Mouse (Mus musculus): ENCODE results near the gene Trabd2b. TPM values are rescaled to one million over a fixed set of nuclear protein-coding genes. Genes with fewer than 3 reads are reported as not detected.

Gene Trabd2b
- polyA plus RNA-seq, 1 experiment from 2014 or later, result 1.5 TPM

GRCm38 (mm10) chr4:114578153-114578950 lies 171.8 kb downstream of the Trabd2b start:
- peak; percentile 47 for DNase-seq (ENCODE audit: low spot score)
- Histone ChIP-seq H3K4me1 (replicated peaks) (peaks cover 25% of the 10 kb centered on the region), H3K4me3 (no peak overlapping the region), H3K27ac (peak overlapping the region; percentile 64), H3K9me3 (no peaks in the 10 kb centered on the region), H3K36me3 (no peaks in the 10 kb centered on the region), H3K27me3 (ENCODE audit: insufficient read depth, poor library complexity, severe bottlenecking) (no peaks in the 10 kb centered on the region)
- WGBS, result 47% methylated on average over 12 of the region's 12 CpGs

- WGBS, result 91% methylated on average over 2 of the region's 2 CpGs
- no peak for DNase-seq (ENCODE audit: low spot score)
- no peaks in the 10 kb centered on the region for H3K9me3 ChIP-seq
- no peak overlapping the region for H3K27ac ChIP-seq
- no peak overlapping the region for H3K4me3 ChIP-seq
- H3K36me3 ChIP-seq, result no peaks in the 10 kb centered on the region
- H3K4me1 ChIP-seq (replicated peaks), result peaks cover 9% of the 10 kb centered on the region
- no peaks in the 10 kb centered on the region for H3K27me3 ChIP-seq (ENCODE audit: insufficient read depth, poor library complexity, severe bottlenecking)
Observed at GRCm38 (mm10) chr4:114583546-114584144, 177.1 kb downstream of the Trabd2b start.

GRCm38 (mm10) chr4:114584686-114585085 lies 178.2 kb downstream of the Trabd2b start:
- WGBS, result 86% methylated on average over 1 of the region's 1 CpGs
- DNase-seq (ENCODE audit: low spot score), result no peak

DNA sequence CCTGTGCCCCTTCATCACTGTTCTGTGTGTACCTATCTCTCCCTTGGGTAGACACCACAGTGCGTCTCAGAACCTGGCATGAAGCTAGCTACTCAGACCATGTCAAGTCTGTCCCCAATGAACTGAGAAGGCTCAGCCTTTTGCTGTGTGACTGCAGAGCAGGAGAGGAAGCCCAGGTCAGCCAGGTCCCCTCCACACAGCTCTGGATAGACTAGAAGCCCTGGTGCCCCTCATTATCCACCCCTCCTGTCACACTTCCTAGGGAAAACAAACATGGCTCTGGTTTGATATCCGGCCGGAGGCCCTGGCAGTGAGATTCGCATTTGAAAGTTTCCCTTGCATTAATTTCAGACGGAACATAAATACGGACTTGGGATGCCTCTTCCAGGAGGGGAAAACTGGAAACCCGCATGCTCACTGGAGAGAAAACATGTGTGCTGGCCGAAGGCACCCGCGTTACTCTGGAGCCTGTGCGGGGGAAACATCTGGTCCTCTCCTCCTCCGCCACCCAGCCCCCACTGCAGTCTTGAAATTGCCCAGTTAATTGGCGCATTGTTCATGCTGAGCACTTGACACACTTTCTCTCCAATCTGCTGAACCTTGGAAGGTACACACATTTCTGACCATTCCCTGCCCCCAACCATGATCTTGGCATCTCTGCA lies 187.2 kb downstream of the Trabd2b start:
- H3K36me3 ChIP-seq, result no peaks in the 10 kb centered on the region
- DNase-seq (ENCODE audit: low spot score), result peak; percentile 31
- WGBS, result 71% methylated on average over 13 of the region's 13 CpGs
- H3K4me1 ChIP-seq (replicated peaks), result peaks cover 33% of the 10 kb centered on the region
- no peak overlapping the region for H3K4me3 ChIP-seq
- H3K27me3 ChIP-seq (ENCODE audit: insufficient read depth, poor library complexity, severe bottlenecking), result no peaks in the 10 kb centered on the region
- H3K27ac ChIP-seq, result peak overlapping the region; percentile 31; the same call in 1 of the 2 replicates
- H3K9me3 ChIP-seq, result no peaks in the 10 kb centered on the region

More at GRCm38 (mm10) chr4:114584686-114585085, 178.2 kb downstream of the Trabd2b start:
- Histone ChIP-seq H3K4me3 (no peak overlapping the region), H3K4me1 (replicated peaks) (no peaks in the 10 kb centered on the region), H3K9me3 (no peaks in the 10 kb centered on the region), H3K27ac (no peak overlapping the region), H3K36me3 (no peaks in the 10 kb centered on the region), H3K27me3 (ENCODE audit: insufficient read depth, poor library complexity, severe bottlenecking) (no peaks in the 10 kb centered on the region)

- H3K9me3 ChIP-seq, result no peaks in the 10 kb centered on the region
- WGBS, result 35% methylated on average over 2 of the region's 2 CpGs
Observed at GRCm38 (mm10) chr4:114595188-114595701, 188.7 kb downstream of the Trabd2b start.

DNA sequence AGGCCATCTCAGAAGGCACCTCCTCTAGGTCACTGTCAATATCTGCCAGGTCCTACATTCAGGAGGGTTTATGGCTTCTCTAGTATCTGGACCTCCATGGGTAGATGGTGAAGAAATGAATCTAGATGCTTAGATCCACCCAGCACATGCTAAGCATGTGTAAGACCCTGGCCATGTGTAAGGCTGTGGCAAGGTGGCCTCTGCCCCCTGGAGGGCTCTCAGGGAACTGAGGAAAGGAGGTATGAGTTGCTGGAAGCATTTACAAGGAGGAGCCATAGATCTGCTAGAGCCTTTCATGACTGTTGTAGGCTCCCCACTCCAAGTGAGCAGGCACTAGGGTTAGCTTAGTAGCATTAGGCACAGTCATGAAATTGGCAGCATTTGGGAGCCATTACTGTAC lies 192.6 kb downstream of the Trabd2b start:
- Histone ChIP-seq H3K4me3 (no peak overlapping the region), H3K27me3 (ENCODE audit: insufficient read depth, poor library complexity, severe bottlenecking) (no peaks in the 10 kb centered on the region; the same call in 1 of the 2 replicates), H3K36me3 (no peaks in the 10 kb centered on the region), H3K4me1 (replicated peaks) (peaks cover 39% of the 10 kb centered on the region), H3K27ac (no peak overlapping the region), H3K9me3 (no peaks in the 10 kb centered on the region)
- DNase-seq (ENCODE audit: low spot score), result peak; percentile 43

More at GRCm38 (mm10) chr4:114595188-114595701, 188.7 kb downstream of the Trabd2b start:
- no peaks in the 10 kb centered on the region for H3K27me3 ChIP-seq (ENCODE audit: insufficient read depth, poor library complexity, severe bottlenecking)
- H3K4me3 ChIP-seq, result no peak overlapping the region
- peaks cover 34% of the 10 kb centered on the region for H3K4me1 ChIP-seq (replicated peaks)
- H3K36me3 ChIP-seq, result no peaks in the 10 kb centered on the region
- H3K27ac ChIP-seq, result peak overlapping the region; percentile 70
- no peak for DNase-seq (ENCODE audit: low spot score)

GRCm38 (mm10) chr4:114601201-114602009 lies 194.9 kb downstream of the Trabd2b start:
- Histone ChIP-seq H3K36me3 (no peaks in the 10 kb centered on the region), H3K27me3 (ENCODE audit: insufficient read depth, poor library complexity, severe bottlenecking) (no peaks in the 10 kb centered on the region; the same call in 1 of the 2 replicates), H3K9me3 (no peaks in the 10 kb centered on the region), H3K4me1 (replicated peaks) (peaks cover 26% of the 10 kb centered on the region), H3K27ac (peak overlapping the region; percentile 68), H3K4me3 (no peak overlapping the region)
- no peak for DNase-seq (ENCODE audit: low spot score)
- WGBS, result 33% methylated on average over 8 of the region's 8 CpGs

- H3K36me3 ChIP-seq, result no peaks in the 10 kb centered on the region
- DNase-seq (ENCODE audit: low spot score), result no peak
- WGBS, result 73% methylated on average over 3 of the region's 3 CpGs
- peaks cover 25% of the 10 kb centered on the region for H3K4me1 ChIP-seq (replicated peaks)
- no peak overlapping the region for H3K27ac ChIP-seq
- H3K4me3 ChIP-seq, result no peak overlapping the region
- no peaks in the 10 kb centered on the region for H3K9me3 ChIP-seq
- no peaks in the 10 kb centered on the region; the same call in 1 of the 2 replicates for H3K27me3 ChIP-seq (ENCODE audit: insufficient read depth, poor library complexity, severe bottlenecking)
Observed at GRCm38 (mm10) chr4:114605670-114606069, 199.1 kb downstream of the Trabd2b start.

DNA sequence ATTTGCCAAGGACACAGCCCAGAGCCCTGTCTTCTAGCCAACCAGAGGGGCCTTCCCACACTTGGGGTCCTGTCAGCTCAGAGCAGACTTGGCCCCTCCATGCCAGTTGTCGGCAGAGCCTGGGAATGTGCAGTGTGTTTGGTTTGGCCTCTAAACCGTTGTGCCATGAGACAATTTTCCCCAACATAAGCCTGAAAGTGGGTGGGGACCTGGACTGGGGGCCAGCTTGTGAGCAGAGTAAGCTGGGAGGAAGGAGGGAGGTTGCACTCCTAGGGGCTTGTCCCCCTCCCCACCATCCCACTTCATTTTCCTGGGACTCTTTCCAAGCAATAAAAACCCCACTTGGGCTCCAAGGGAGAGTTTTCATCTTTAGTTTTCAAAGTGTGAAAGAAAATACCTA lies 201.3 kb downstream of the Trabd2b start:
- no peaks in the 10 kb centered on the region; the same call in 1 of the 2 replicates for H3K27me3 ChIP-seq (ENCODE audit: insufficient read depth, poor library complexity, severe bottlenecking)
- no peaks in the 10 kb centered on the region for H3K36me3 ChIP-seq
- 80% methylated on average over 2 of the region's 2 CpGs for WGBS
- H3K9me3 ChIP-seq, result no peaks in the 10 kb centered on the region
- H3K27ac ChIP-seq, result no peak overlapping the region
- H3K4me1 ChIP-seq (replicated peaks), result peaks cover 5% of the 10 kb centered on the region; the same call in 1 of the 2 replicates
- no peak overlapping the region for H3K4me3 ChIP-seq
- DNase-seq (ENCODE audit: low spot score), result no peak

DNA sequence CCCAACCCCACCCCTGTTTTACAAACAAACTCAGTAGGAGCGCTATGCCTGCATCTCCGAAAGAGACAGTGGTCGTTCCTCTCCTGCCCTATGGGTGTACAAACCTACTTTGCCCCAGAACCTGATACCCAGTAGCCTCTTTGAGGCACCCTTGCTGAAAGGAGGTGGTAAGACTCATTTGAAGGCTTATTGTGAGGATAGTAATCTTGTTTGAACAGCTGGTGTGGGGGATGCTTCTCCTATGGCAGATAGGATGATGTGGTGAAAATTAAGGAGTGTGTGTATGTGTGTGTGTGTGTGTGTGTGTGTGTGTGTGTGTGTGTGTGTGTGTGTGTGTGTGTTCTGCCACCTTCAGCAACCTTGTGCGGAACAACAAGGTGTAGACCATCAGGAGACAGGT lies 202.8 kb downstream of the Trabd2b start:
- WGBS, result 76% methylated on average over 4 of the region's 4 CpGs
- no peaks in the 10 kb centered on the region for H3K36me3 ChIP-seq
- no peak overlapping the region for H3K27ac ChIP-seq
- no peaks in the 10 kb centered on the region for H3K27me3 ChIP-seq (ENCODE audit: insufficient read depth, poor library complexity, severe bottlenecking)
- no peak overlapping the region for H3K4me3 ChIP-seq
- H3K4me1 ChIP-seq (replicated peaks), result peaks cover 5% of the 10 kb centered on the region; the same call in 1 of the 2 replicates
- DNase-seq (ENCODE audit: low spot score), result no peak
- H3K9me3 ChIP-seq, result no peaks in the 10 kb centered on the region

GRCm38 (mm10) chr4:114611166-114611929 lies 204.8 kb downstream of the Trabd2b start:
- 86% methylated on average over 8 of the region's 8 CpGs for WGBS
- Histone ChIP-seq H3K27me3 (ENCODE audit: insufficient read depth, poor library complexity, severe bottlenecking) (no peaks in the 10 kb centered on the region), H3K4me3 (no peak overlapping the region), H3K4me1 (replicated peaks) (peaks cover 5% of the 10 kb centered on the region; the same call in 1 of the 2 replicates), H3K9me3 (no peaks in the 10 kb centered on the region), H3K36me3 (no peaks in the 10 kb centered on the region), H3K27ac (no peak overlapping the region)
- DNase-seq (ENCODE audit: low spot score), result no peak
